Mouse (Mus musculus) midbrain, postnatal 0 days (tissue): ENCODE measurements at regions not wholly inside any gene's neighbourhood (a gene's known extent, or its start where the extent isn't known, plus 50 kb on each side); places are given as distances from the start of the nearest gene placed in this dataset.

Experiments
- ATAC-seq: fragments of 200-750 bp; cut with Nextera tagmentation; 2 replicates; pipeline ENCODE4 v1.8.0; 2017; ENCODE audit warnings: moderate number of reproducible peaks, mild to moderate bottlenecking, moderate TSS enrichment, moderate library complexity; ENCODE audit not compliant: low FRiP score
- DNase-seq: peaks from one replicate; pipeline ENCODE4 v3.0.0-alpha.2; 2015; ENCODE audit warnings: low spot score
- H3K27ac ChIP-seq: fragments of 300-500 bp; sonication (generic); 2 replicates; pipeline ENCODE4 v1.5.1; 2014; ENCODE audit warnings: low read depth, mild to moderate bottlenecking, low read length, mixed read lengths
- H3K27me3 ChIP-seq: fragments of 300-500 bp; sonication (generic); 2 replicates; pipeline ENCODE4 v1.6.1; 2014; ENCODE audit warnings: low read length, control low read depth, mixed read lengths; ENCODE audit not compliant: insufficient read depth
- H3K36me3 ChIP-seq: fragments of 300-500 bp; sonication (generic); 2 replicates; pipeline ENCODE4 v1.6.1; 2014; ENCODE audit warnings: low read length, control low read depth, mixed read lengths; ENCODE audit not compliant: insufficient read depth
- H3K4me1 ChIP-seq: fragments of 300-500 bp; sonication (generic); 2 replicates; pipeline ENCODE4 v1.6.1; 2014; ENCODE audit warnings: mild to moderate bottlenecking, control low read depth, antibody characterized with exemption, low read length, mixed read lengths; ENCODE audit not compliant: insufficient read depth
- H3K4me2 ChIP-seq: fragments of 300-500 bp; sonication (generic); 2 replicates; pipeline ENCODE4 v1.6.1; 2014; ENCODE audit warnings: low read depth, mild to moderate bottlenecking, low read length, mixed read lengths; ENCODE audit not compliant: poor library complexity, severe bottlenecking
- H3K4me3 ChIP-seq: fragments of 300-500 bp; sonication (generic); 2 replicates; pipeline ENCODE4 v1.5.1; 2014; ENCODE audit warnings: low read depth, mild to moderate bottlenecking, low read length, moderate library complexity
- H3K9ac ChIP-seq: fragments of 300-500 bp; sonication (generic); replicated peaks from 2 replicates; pipeline ENCODE4 v1.6.1; 2014; ENCODE audit warnings: mild to moderate bottlenecking, low read length, moderate library complexity, mixed read lengths; ENCODE audit not compliant: poor library complexity, severe bottlenecking
- H3K9me3 ChIP-seq: fragments of 300-500 bp; sonication (generic); 2 replicates; pipeline ENCODE4 v1.6.1; 2016; ENCODE audit warnings: low read length, control low read depth
- CTCF ChIP-seq: IDR thresholded peaks from 2 replicates; pipeline ENCODE4 v1.5.1; 2016; ENCODE audit warnings: antibody characterized with exemption, mild to moderate bottlenecking
- WGBS: fragments of 180-500 bp; shearing (Covaris S2); extraction: QIAGEN DNeasy Blood & Tissue Kit; methylation state at CpG from one replicate; pipeline ENCODE4 v1.1.7; 2014; 5-methylcytosine and 5-hydroxymethylcytosine counted together

DNA sequence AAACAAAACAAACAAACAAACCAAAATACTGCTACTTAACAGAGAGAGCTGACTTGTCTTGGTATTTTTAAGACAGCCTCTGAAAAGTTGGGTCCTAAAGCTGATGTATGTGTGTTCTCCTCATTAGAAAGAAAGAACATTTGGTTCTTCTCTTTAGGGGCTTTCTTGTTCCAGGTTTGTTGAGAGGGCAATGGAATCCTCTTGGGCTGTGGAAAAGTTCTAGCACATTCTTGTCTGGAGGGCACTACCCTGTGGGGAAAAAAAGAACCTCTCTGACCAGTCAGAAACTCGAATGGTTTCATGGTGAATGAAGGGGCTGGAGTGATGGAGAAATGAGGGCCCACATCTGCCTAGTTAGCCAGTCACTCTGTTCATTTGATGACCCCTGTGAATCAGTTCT is 1874.5 kb upstream of the Lrrc6 start:
- 53% methylated on average over 1 of the region's 1 CpGs for WGBS
- no peak for TF ChIP-seq CTCF
- no peak for ATAC-seq
- Histone ChIP-seq H3K4me1 (no peaks in the 10 kb centered on the region), H3K9me3 (no peaks in the 10 kb centered on the region), H3K27ac (no peak overlapping the region), H3K36me3 (no peaks in the 10 kb centered on the region), H3K4me3 (no peak overlapping the region), H3K4me2 (no peak overlapping the region), H3K27me3 (no peaks in the 10 kb centered on the region), H3K9ac (no peak overlapping the region)
- DNase-seq = no peak

DNA sequence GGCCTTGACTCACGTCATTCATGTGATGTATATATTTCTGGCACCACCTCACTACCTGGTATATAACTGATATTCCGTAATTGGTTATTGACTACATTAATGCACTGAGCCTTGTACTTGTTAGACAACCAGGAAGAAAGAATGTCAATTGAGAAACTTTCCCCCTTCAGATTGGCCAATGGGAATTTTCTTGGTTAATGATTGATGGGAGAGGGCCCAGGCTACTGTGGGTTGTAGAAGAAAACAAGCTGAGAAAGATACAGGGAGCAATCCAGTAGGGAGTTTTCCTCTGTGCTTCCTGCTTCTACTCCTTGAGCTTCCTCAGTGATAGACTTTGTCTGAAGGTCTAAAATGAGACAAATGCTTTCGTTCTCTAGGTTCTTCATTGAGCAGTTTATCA is 1866.1 kb upstream of the Lrrc6 start:
- H3K9me3 ChIP-seq = no peaks in the 10 kb centered on the region
- H3K4me3 ChIP-seq = no peak overlapping the region
- ATAC-seq (no peak), DNase-seq (no peak)
- H3K27ac ChIP-seq = no peak overlapping the region
- H3K27me3 ChIP-seq = no peaks in the 10 kb centered on the region
- 85% methylated on average over 3 of the region's 3 CpGs for WGBS
- H3K36me3 ChIP-seq = no peaks in the 10 kb centered on the region
- no peak for TF ChIP-seq CTCF
- H3K4me2 ChIP-seq = no peak overlapping the region
- H3K9ac ChIP-seq = no peak overlapping the region
- no peaks in the 10 kb centered on the region for H3K4me1 ChIP-seq

GRCm38 (mm10) chr15:68363058-68363735 is 1862.5 kb upstream of the Lrrc6 start:
- ATAC-seq (peak; percentile 97), DNase-seq (peak; percentile 99)
- TF ChIP-seq CTCF = peak; percentile 34
- peaks cover 8% of the 10 kb centered on the region; the same call in 1 of the 2 replicates for H3K4me1 ChIP-seq
- H3K4me3 ChIP-seq = peak overlapping the region; percentile 92
- H3K27ac ChIP-seq = peak overlapping the region; percentile 97
- H3K9me3 ChIP-seq = no peaks in the 10 kb centered on the region
- H3K9ac ChIP-seq = peak overlapping the region; percentile 75
- no peaks in the 10 kb centered on the region for H3K36me3 ChIP-seq
- H3K4me2 ChIP-seq = peak overlapping the region; percentile 59
- no peaks in the 10 kb centered on the region for H3K27me3 ChIP-seq
- WGBS = 0% methylated on average over 45 of the region's 72 CpGs

- Histone ChIP-seq H3K4me1 (peaks cover 8% of the 10 kb centered on the region; the same call in 1 of the 2 replicates), H3K9me3 (no peaks in the 10 kb centered on the region), H3K27me3 (no peaks in the 10 kb centered on the region), H3K27ac (peak overlapping the region; percentile 97), H3K4me3 (peak overlapping the region; percentile 92), H3K9ac (peak overlapping the region; percentile 75), H3K36me3 (no peaks in the 10 kb centered on the region), H3K4me2 (peak overlapping the region; percentile 59)
- ATAC-seq (peak; percentile 62), DNase-seq (peak; percentile 12)
- under 1% methylated on average over 54 of the region's 121 CpGs for WGBS
- TF ChIP-seq CTCF = no peak
Measured at GRCm38 (mm10) chr15:68362081-68363057, 1861.7 kb upstream of the Lrrc6 start.

DNA sequence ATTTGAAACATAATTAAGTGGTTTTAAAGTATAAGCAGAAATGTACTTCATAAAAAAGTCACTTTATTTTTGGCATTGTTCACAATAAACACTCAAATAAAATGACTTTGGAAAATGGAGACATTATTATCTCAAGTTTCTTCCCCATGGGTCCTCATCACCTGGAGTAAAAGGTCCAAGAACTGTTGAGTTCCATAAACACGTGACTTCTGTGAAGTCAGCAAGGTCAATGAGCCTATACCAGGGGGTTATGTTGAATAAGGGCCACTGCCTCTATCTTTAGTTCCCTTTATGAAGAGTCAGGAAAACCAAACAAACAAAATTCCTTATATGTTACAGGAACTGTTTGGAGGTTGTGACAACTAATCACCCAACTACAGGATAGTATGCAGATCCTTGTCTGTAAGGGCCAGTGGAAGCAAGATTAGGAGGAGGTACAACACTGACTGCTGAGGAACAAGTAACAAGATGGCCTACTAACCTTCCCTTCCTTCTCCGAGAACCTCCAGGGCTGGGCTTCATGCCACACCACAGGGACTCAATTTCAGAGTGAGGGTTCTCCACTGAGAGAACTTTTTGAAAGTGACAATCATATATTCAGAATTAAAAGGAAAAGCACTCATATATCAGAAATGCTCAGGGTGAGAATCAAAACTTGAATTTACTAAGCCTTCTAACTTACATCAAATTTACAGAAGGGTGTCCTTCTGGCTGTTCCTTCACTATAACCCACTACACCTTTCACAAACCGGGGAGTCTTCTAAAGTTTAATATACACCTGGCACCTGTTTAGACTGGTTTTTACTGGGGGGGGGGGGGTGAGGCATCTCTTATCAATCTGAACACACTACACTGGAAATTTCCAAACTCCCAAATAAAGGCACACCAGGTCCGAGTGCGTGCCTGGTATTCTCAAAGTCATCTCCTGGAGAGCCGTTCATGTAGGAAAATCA is 1860.5 kb upstream of the Lrrc6 start:
- peak overlapping the region; percentile 59 for H3K4me2 ChIP-seq
- no peak for TF ChIP-seq CTCF
- no peaks in the 10 kb centered on the region for H3K27me3 ChIP-seq
- ATAC-seq (no peak), DNase-seq (no peak)
- no peaks in the 10 kb centered on the region for H3K36me3 ChIP-seq
- peaks cover 8% of the 10 kb centered on the region; the same call in 1 of the 2 replicates for H3K4me1 ChIP-seq
- peak overlapping the region; percentile 92 for H3K4me3 ChIP-seq
- H3K9ac ChIP-seq = no peak overlapping the region
- no peak overlapping the region for H3K27ac ChIP-seq
- WGBS = 39% methylated on average over 6 of the region's 6 CpGs
- no peaks in the 10 kb centered on the region for H3K9me3 ChIP-seq
